Mouse (Mus musculus) brown adipose tissue, adult 24 weeks (tissue): ENCODE measurements around the gene Gm3468. TPM values are rescaled to one million over a fixed set of nuclear protein-coding genes. Genes with fewer than 3 reads are reported as not detected.
"Not testable (repeated sequence)": the region's sequence is repeated elsewhere in the genome, so short reads cannot be mapped to it uniquely, and the experiment has no call there.

ENCODE experiments used
- H3K27ac ChIP-seq: fragments of 200-500 bp; replicated peaks from 2 replicates; pipeline ENCODE4 v1.5.1; 2012; ENCODE audit warnings: low read depth, mild to moderate bottlenecking, low read length
- H3K4me1 ChIP-seq: fragments of 200-500 bp; 2 replicates; pipeline ENCODE4 v1.6.1; 2012; ENCODE audit warnings: low read length, mixed read lengths; ENCODE audit not compliant: control insufficient read depth, insufficient read depth, insufficient read length
- H3K4me3 ChIP-seq: fragments of 200-500 bp; 2 replicates; pipeline ENCODE4 v1.5.1; 2012; ENCODE audit warnings: low read depth, mild to moderate bottlenecking, low read length, moderate library complexity; ENCODE audit not compliant: insufficient read depth
- polyA plus RNA-seq: library from polyadenylated mRNA; stranded (reverse); fragments of >200 nt; gene quantifications from 2 replicates; pipeline ENCODE4 v1.2.4, GENCODE M21; 2012; ENCODE audit not compliant: missing spikeins, insufficient read depth, insufficient read length

The Gm3468 gene
- polyA plus RNA-seq, result not detected in 2 replicates

GRCm38 (mm10) chr14:6108272-6108925 lies at the start of gene Gm3468:
Gm3468 (minus strand) TSS chr14:6108665.
- Histone ChIP-seq H3K4me3 (peak within 1 kb of the TSS; percentile 41), H3K27ac (peak within 1 kb of the TSS; percentile 56)
- not testable (repeated sequence) for H3K4me1 ChIP-seq

GRCm38 (mm10) chr14:6125707-6126106 lies 17.2 kb upstream of the Gm3468 start, which contains the start of gene Gm3476:
Gm3476 (minus strand) TSS chr14:6125807.
- H3K4me3 ChIP-seq, H3K4me1 ChIP-seq, H3K27ac ChIP-seq: not testable (repeated sequence)

GRCm38 (mm10) chr14:6107500-6107899 lies 965 bp downstream of the Gm3468 start:
- H3K4me1 ChIP-seq, result not testable (repeated sequence)
- Histone ChIP-seq H3K27ac (peak overlapping the region; percentile 56), H3K4me3 (peak overlapping the region; percentile 41; the same call in 1 of the 2 replicates)

GRCm38 (mm10) chr14:6093842-6094241 lies 14.6 kb downstream of the Gm3468 start, which contains the start of gene Gm8206:
Gm8206 (minus strand) TSS chr14:6093942.
- not testable (repeated sequence) for H3K4me3 ChIP-seq, H3K4me1 ChIP-seq

GRCm38 (mm10) chr14:6058167-6058566 lies 50.3 kb downstream of the Gm3468 start, which contains the start of gene Gm6337:
Gm6337 (minus strand) TSS chr14:6058267.
- not testable (repeated sequence) for H3K4me3 ChIP-seq, H3K27ac ChIP-seq, H3K4me1 ChIP-seq

More at GRCm38 (mm10) chr14:6093842-6094241, 14.6 kb downstream of the Gm3468 start, which contains the start of gene Gm8206:
- not testable (repeated sequence) for H3K27ac ChIP-seq

Other genes with a start within 250 kb of the Gm3468 start
- gene Gm8237, start 228.3 kb downstream of the Gm3468 start, polyA plus RNA-seq, result not detected in 2 replicates
- gene Gm3248, start 146.9 kb downstream of the Gm3468 start, polyA plus RNA-seq, result not detected in 2 replicates
- gene Gm3453, start 129.5 kb downstream of the Gm3468 start, polyA plus RNA-seq, result not detected in 2 replicates
- not detected in 2 replicates for gene Gm6337, start 50.4 kb downstream of the Gm3468 start, polyA plus RNA-seq
- not detected in 2 replicates for gene Gm8206, start 14.7 kb downstream of the Gm3468 start, polyA plus RNA-seq
- not detected in 2 replicates for gene Gm3476, start 17.1 kb upstream of the Gm3468 start, polyA plus RNA-seq
- not detected in 2 replicates for gene Gm21560, start 110.6 kb upstream of the Gm3468 start, polyA plus RNA-seq
- not detected in 2 replicates for gene Gm3411, start 178.6 kb upstream of the Gm3468 start, polyA plus RNA-seq
- not detected in 2 replicates for gene Gm21103, start 196.2 kb upstream of the Gm3468 start, polyA plus RNA-seq
- gene Gm3618, start 235.0 kb upstream of the Gm3468 start, polyA plus RNA-seq, result not detected in 2 replicates